Comparison of ENCODE assay signal across 8 mouse cellular contexts in genomic region chr4:145213999-145214785, GRCm38 (mm10). TPM values are rescaled to one million over a fixed set of nuclear protein-coding genes. Genes with fewer than 3 reads are reported as not detected.
DNase-seq lines count a peak whose midpoint lies in the region; ATAC-seq and TF ChIP-seq lines count a peak whose summit lies in the region.

No protein-coding gene starts in this region.

- no peaks in the 10 kb centered on the region; the same call in 1 of the 2 replicates for H3K4me1 ChIP-seq in bone marrow, adult 2 months (ENCODE audit: control insufficient read depth, insufficient read depth, low read length)
- H3K4me1 ChIP-seq in heart, embryonic 12.5 days (replicated peaks) = 0 out of 2 replicates have a peak, but pooled peaks cover 13% of the 10 kb centered on the region
- H3K4me1 ChIP-seq in kidney, embryonic 16.5 days (ENCODE audit: insufficient read depth, low read length) = 0 out of 2 replicates have a peak, but pooled peaks cover 5% of the 10 kb centered on the region

- H3K4me2 ChIP-seq in heart, embryonic 12.5 days = no peak overlapping the region
- no peak overlapping the region for H3K4me2 ChIP-seq in kidney, embryonic 16.5 days (replicated peaks; ENCODE audit: low read depth, low read length)

- WGBS in bone marrow, adult 2 months = 38% methylated on average over 8 of the region's 8 CpGs
- 31% methylated on average over 8 of the region's 8 CpGs for WGBS in heart, embryonic 12.5 days
- 33% methylated on average over 8 of the region's 8 CpGs for WGBS in kidney, embryonic 16.5 days

- DNase-seq in A20 (ENCODE audit: low read depth, low spot score) = peak; percentile 76
- peak; percentile 87 for DNase-seq in liver
- DNase-seq in spleen, postnatal 36 days (ENCODE audit: low spot score in 2 of 2) = peak; percentile 77 to 81

- H3K9me3 ChIP-seq in heart, embryonic 12.5 days (replicated peaks) = no peaks in the 10 kb centered on the region
- H3K9me3 ChIP-seq in kidney, embryonic 16.5 days (ENCODE audit: low read length) = no peaks in the 10 kb centered on the region

- TF ChIP-seq CTCF in bone marrow, adult 2 months (IDR thresholded peaks at IDR 0.05; ENCODE audit: control insufficient read depth, insufficient read depth, low read length) = peak; percentile 92

- H3K27me3 ChIP-seq in heart, embryonic 12.5 days (replicated peaks) = no peaks in the 10 kb centered on the region
- H3K27me3 ChIP-seq in kidney, embryonic 16.5 days (ENCODE audit: insufficient read depth, low read length) = no peaks in the 10 kb centered on the region

- no peak overlapping the region for H3K9ac ChIP-seq in heart, embryonic 12.5 days
- H3K9ac ChIP-seq in kidney, embryonic 16.5 days (replicated peaks; ENCODE audit: low read length) = no peak overlapping the region

- peak; percentile 89 for ATAC-seq in erythroblast, adult 5-6 weeks (replicated peaks; ENCODE audit: low FRiP score, poor library complexity, severe bottlenecking)
- ATAC-seq in heart, embryonic 12.5 days (ENCODE audit: insufficient number of reproducible peaks, low FRiP score) = peak; percentile 71
- ATAC-seq in kidney, embryonic 16.5 days (ENCODE audit: low FRiP score, low TSS enrichment) = peak; percentile 91
- ATAC-seq in monocyte, adult 5-6 weeks (replicated peaks; ENCODE audit: insufficient number of reproducible peaks, low FRiP score, low TSS enrichment, poor library complexity, severe bottlenecking) = peak; percentile 81

- H3K4me3 ChIP-seq in bone marrow, adult 2 months (replicated peaks; ENCODE audit: control insufficient read depth, low read depth, low read length) = no peak overlapping the region
- no peak overlapping the region for H3K4me3 ChIP-seq in heart, embryonic 12.5 days
- H3K4me3 ChIP-seq in kidney, embryonic 16.5 days (ENCODE audit: low read length) = no peak overlapping the region

- no peak overlapping the region for H3K27ac ChIP-seq in bone marrow, adult 2 months (ENCODE audit: control insufficient read depth, insufficient read depth, low read depth, low read length, poor library complexity)
- H3K27ac ChIP-seq in heart, embryonic 12.5 days (ENCODE audit: poor library complexity, severe bottlenecking) = no peak overlapping the region
- no peak overlapping the region for H3K27ac ChIP-seq in kidney, embryonic 16.5 days (ENCODE audit: low read length)

- TF ChIP-seq POLR2A in bone marrow, adult 2 months (IDR thresholded peaks at IDR 0.05; ENCODE audit: borderline replicate concordance, control insufficient read depth, low read depth, low read length) = no peak

- H3K36me3 ChIP-seq in heart, embryonic 12.5 days = no peaks in the 10 kb centered on the region
- H3K36me3 ChIP-seq in kidney, embryonic 16.5 days (ENCODE audit: insufficient read depth, low read length) = no peaks in the 10 kb centered on the region

RNA-seq across cellular contexts. Expression of gene Vps13d, which starts 19.4 kb away (rescaled TPM):
- 18.2 and 35.3 TPM in 2 replicates for polyA plus RNA-seq in bone marrow, adult 2 months (2011; ENCODE audit: insufficient read depth, insufficient read length, low replicate concordance, missing spikeins)
- 33.9 and 44.2 TPM in 2 replicates for total RNA-seq in erythroblast, adult 5-6 weeks (2015; ENCODE audit: low replicate concordance)
- total RNA-seq in erythroblast, adult 5-6 weeks (2017; ENCODE audit: low replicate concordance) = 38.5 and 46.0 TPM in 2 replicates
- polyA plus RNA-seq in heart, embryonic 12.5 days (2016; fragmentation: Nextera tagmentation; extraction: Ambion mirVana) = 7.6 and 9.5 TPM in 2 replicates
- polyA plus RNA-seq in kidney, embryonic 16.5 days (2015; fragmentation: Nextera tagmentation; extraction: Ambion mirVana) = 10.5 and 10.6 TPM in 2 replicates
- total RNA-seq in monocyte, adult 5-6 weeks (2017) = 36.6 to 103 TPM (median 38.8 TPM) in 3 replicates

RNA-seq across cellular contexts. Expression of gene Tnfrsf1b, which starts 32.5 kb away (rescaled TPM):
- polyA plus RNA-seq in bone marrow, adult 2 months (2011; ENCODE audit: insufficient read depth, insufficient read length, low replicate concordance, missing spikeins) = 3.6 and 14.0 TPM in 2 replicates
- 10.6 and 19.9 TPM in 2 replicates for total RNA-seq in erythroblast, adult 5-6 weeks (2015; ENCODE audit: low replicate concordance)
- 10.0 and 12.1 TPM in 2 replicates for total RNA-seq in erythroblast, adult 5-6 weeks (2017; ENCODE audit: low replicate concordance)
- polyA plus RNA-seq in heart, embryonic 12.5 days (2016; fragmentation: Nextera tagmentation; extraction: Ambion mirVana) = 3.8 and 4.1 TPM in 2 replicates
- 3.4 and 3.7 TPM in 2 replicates for polyA plus RNA-seq in kidney, embryonic 16.5 days (2015; fragmentation: Nextera tagmentation; extraction: Ambion mirVana)
- total RNA-seq in monocyte, adult 5-6 weeks (2017) = 343 to 455 TPM (median 362 TPM) in 3 replicates
